Comparison of ENCODE assay signal across 16 mouse cellular contexts in genomic region chr5:14224509-14224908, GRCm38 (mm10).
"Had no signal": no experiment of that assay in that cellular context is flagged by ENCODE, and none has a peak within 500 bp of the region (broad histone marks: within the 10 kb centered on the region; RNA-seq: fewer than 3 reads in every experiment).

No protein-coding gene starts in this region.

- H3K27me3 ChIP-seq: liver, embryonic 15.5 days; neural tube, embryonic 13.5 days had no signal

- H3K9me3 ChIP-seq: limb, embryonic 10.5 days; liver, embryonic 15.5 days; neural tube, embryonic 13.5 days had no signal

- H3K4me2 ChIP-seq: liver, embryonic 11.5 days; liver, embryonic 15.5 days; midbrain, embryonic 11.5 days; neural tube, embryonic 13.5 days had no signal

- H3K4me1 ChIP-seq: liver, embryonic 15.5 days; neural tube, embryonic 13.5 days had no signal

- H3K4me3 ChIP-seq: limb, embryonic 10.5 days; liver, embryonic 15.5 days; neural tube, embryonic 13.5 days had no signal

- H3K9ac ChIP-seq: liver, embryonic 15.5 days; neural tube, embryonic 13.5 days had no signal

- H3K36me3 ChIP-seq: limb, embryonic 10.5 days; liver, embryonic 15.5 days; neural tube, embryonic 13.5 days had no signal

- H3K27ac ChIP-seq: limb, embryonic 10.5 days; liver, embryonic 15.5 days; neural tube, embryonic 13.5 days had no signal

- DNase-seq: kidney, adult 8-10 months; kidney, postnatal 25 days; layer of hippocampus, adult 9-11 months; lung, adult 2 months; lung, postnatal 36 days; retina, postnatal 1 day; right cerebral cortex, postnatal 4 days; spleen, adult 18-20 months; thymus, postnatal 4 days had no signal

- ATAC-seq: intestine, postnatal 0 days; midbrain, embryonic 16.5 days had no signal
